23 mouse cellular contexts compared by ENCODE assay signal in the genomic region with DNA sequence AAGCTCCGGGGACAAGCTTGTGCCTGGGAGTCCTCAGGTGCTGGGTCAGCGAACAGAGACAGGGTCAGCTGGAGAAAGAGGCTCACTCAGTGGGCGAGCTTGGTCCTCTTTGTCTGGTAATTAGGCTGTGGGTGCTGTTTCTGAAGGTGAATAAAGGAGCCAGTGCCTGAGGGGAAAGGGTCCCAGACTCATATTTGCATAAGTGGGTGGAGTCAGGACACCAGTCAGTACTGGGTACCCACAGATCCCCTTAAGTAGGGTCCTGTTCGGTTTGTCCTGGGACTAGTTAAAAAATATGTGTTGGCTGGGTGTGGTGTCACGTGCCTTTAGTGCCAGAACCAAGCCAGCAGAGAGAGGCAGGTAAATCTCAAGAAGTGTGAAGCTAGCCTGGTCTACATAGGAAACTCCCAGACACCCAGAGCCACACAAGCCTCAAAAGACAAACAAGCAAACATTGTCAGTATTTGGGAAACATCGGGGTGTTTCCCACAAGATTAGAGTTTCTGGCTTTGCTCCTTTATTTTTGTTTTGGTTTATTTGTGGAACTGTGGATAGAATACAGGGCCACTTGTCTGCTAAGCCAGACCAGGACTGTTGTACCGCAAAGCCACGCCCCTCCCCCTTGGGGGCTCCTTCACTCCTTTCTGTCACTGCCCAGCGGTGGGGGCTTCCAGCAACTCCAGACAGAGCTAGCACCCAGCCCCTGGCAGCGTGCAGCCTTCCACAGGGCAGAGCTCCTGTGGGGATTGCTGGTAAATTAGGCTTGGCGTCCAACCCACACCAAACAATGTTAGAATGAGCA. TPM values are rescaled to one million over a fixed set of nuclear protein-coding genes. Genes with fewer than 3 reads are reported as not detected.
DNase-seq lines count a peak whose midpoint lies in the region; ATAC-seq and TF ChIP-seq lines count a peak whose summit lies in the region.
"Had no signal": no experiment of that assay in that cellular context is flagged by ENCODE, and none has a peak within 500 bp of the region (broad histone marks: within the 10 kb centered on the region; RNA-seq: fewer than 3 reads in every experiment).

No protein-coding gene starts in this region.

- DNase-seq in forebrain, embryonic 10.5 days (ENCODE audit: extremely low spot score, low spot score): no peak
- no peak for DNase-seq in forebrain, postnatal 0 days
- DNase-seq in heart, adult 8-10 months (ENCODE audit: low spot score): no peak
- DNase-seq in limb, embryonic 10.5 days (ENCODE audit: low spot score): no peak
- no peak for DNase-seq in thymus, adult 2 months
- DNase-seq: adrenal gland, adult 2 months; cerebellum, adult 11 months; cerebellum, postnatal 36 days; gastrocnemius, adult 2 months; heart, adult 2 months; kidney, adult 9 months; lung, adult 18-20 months; lung, postnatal 4 days; right cerebral cortex, postnatal 14 days had no signal

- H3K4me2 ChIP-seq in forebrain, postnatal 0 days (ENCODE audit: low read depth): no peak overlapping the region
- H3K4me2 ChIP-seq in heart, embryonic 16.5 days (ENCODE audit: low read depth, low read length): peak overlapping the region; percentile 2; the same call in 1 of the 2 replicates
- H3K4me2 ChIP-seq in midbrain, embryonic 12.5 days (replicated peaks): no peak overlapping the region
- H3K4me2 ChIP-seq in midbrain, embryonic 15.5 days: no peak overlapping the region

- peaks cover 40% of the 10 kb centered on the region for H3K4me1 ChIP-seq in forebrain, embryonic 10.5 days
- no peaks in the 10 kb centered on the region for H3K4me1 ChIP-seq in forebrain, postnatal 0 days (ENCODE audit: insufficient read depth)
- H3K4me1 ChIP-seq in heart, embryonic 16.5 days (ENCODE audit: control insufficient read depth, insufficient read depth, low read length): peaks cover 28% of the 10 kb centered on the region
- H3K4me1 ChIP-seq in midbrain, embryonic 12.5 days: peaks cover 23% of the 10 kb centered on the region
- H3K4me1 ChIP-seq in midbrain, embryonic 15.5 days: peaks cover 8% of the 10 kb centered on the region; the same call in 1 of the 2 replicates
- peaks cover 40% of the 10 kb centered on the region for H3K4me1 ChIP-seq in limb, embryonic 10.5 days
- peaks cover 3% of the 10 kb centered on the region for H3K4me1 ChIP-seq in thymus, adult 2 months (replicated peaks; ENCODE audit: control insufficient read depth, insufficient read depth, low read length)

- H3K4me3 ChIP-seq in forebrain, embryonic 10.5 days: no peak overlapping the region
- no peak overlapping the region for H3K4me3 ChIP-seq in forebrain, postnatal 0 days (ENCODE audit: low read depth, low read length)
- H3K4me3 ChIP-seq in heart, embryonic 16.5 days (ENCODE audit: low read length): no peak overlapping the region
- no peak overlapping the region for H3K4me3 ChIP-seq in midbrain, embryonic 12.5 days
- H3K4me3 ChIP-seq in midbrain, embryonic 15.5 days: no peak overlapping the region
- no peak overlapping the region for H3K4me3 ChIP-seq in limb, embryonic 10.5 days
- H3K4me3 ChIP-seq in thymus, adult 2 months (ENCODE audit: control insufficient read depth, insufficient read depth, low read length): no peak overlapping the region
- H3K4me3 ChIP-seq: embryonic facial prominence, embryonic 10.5 days; erythroblast, embryonic 14.5 days; gastrocnemius, adult 2 months; heart, adult 2 months; layer of hippocampus, adult 2 months; left cerebral cortex, adult 2 months had no signal

- WGBS in forebrain, embryonic 10.5 days: 20% methylated on average over 11 of the region's 11 CpGs
- WGBS in forebrain, postnatal 0 days: 35% methylated on average over 11 of the region's 11 CpGs
- WGBS in heart, embryonic 16.5 days: 42% methylated on average over 11 of the region's 11 CpGs
- 26% methylated on average over 11 of the region's 11 CpGs for WGBS in midbrain, embryonic 12.5 days
- 25% methylated on average over 11 of the region's 11 CpGs for WGBS in midbrain, embryonic 15.5 days
- 37% methylated on average over 11 of the region's 11 CpGs for WGBS in limb, embryonic 10.5 days
- 89% methylated on average over 11 of the region's 11 CpGs for WGBS in thymus, adult 2 months

- peak overlapping the region; percentile 69; the same call in 1 of the 2 replicates for H3K27ac ChIP-seq in forebrain, embryonic 10.5 days
- no peak overlapping the region for H3K27ac ChIP-seq in forebrain, postnatal 0 days (ENCODE audit: low read depth, low read length)
- peak overlapping the region; percentile 19 for H3K27ac ChIP-seq in heart, embryonic 16.5 days (ENCODE audit: low read length)
- no peak overlapping the region for H3K27ac ChIP-seq in midbrain, embryonic 12.5 days (replicated peaks)
- no peak overlapping the region for H3K27ac ChIP-seq in midbrain, embryonic 15.5 days
- H3K27ac ChIP-seq in limb, embryonic 10.5 days: 0 out of 2 replicates have a peak overlapping the region, but pooled peaks have one; percentile 48
- no peak overlapping the region for H3K27ac ChIP-seq in thymus, adult 2 months (ENCODE audit: control insufficient read depth, insufficient read depth, low read length)
- H3K27ac ChIP-seq: embryonic facial prominence, embryonic 10.5 days; gastrocnemius, adult 2 months; heart, adult 2 months; layer of hippocampus, adult 2 months; left cerebral cortex, adult 2 months; stomach, postnatal 0 days had no signal

- H3K27me3 ChIP-seq in forebrain, embryonic 10.5 days (ENCODE audit: poor library complexity, severe bottlenecking): peaks cover 8% of the 10 kb centered on the region
- no peaks in the 10 kb centered on the region for H3K27me3 ChIP-seq in forebrain, postnatal 0 days (ENCODE audit: insufficient read depth, low read length)
- no peaks in the 10 kb centered on the region for H3K27me3 ChIP-seq in heart, embryonic 16.5 days (ENCODE audit: control insufficient read depth, insufficient read depth, low read length)
- no peaks in the 10 kb centered on the region for H3K27me3 ChIP-seq in midbrain, embryonic 12.5 days
- no peaks in the 10 kb centered on the region for H3K27me3 ChIP-seq in midbrain, embryonic 15.5 days (replicated peaks)
- no peaks in the 10 kb centered on the region for H3K27me3 ChIP-seq in limb, embryonic 10.5 days (ENCODE audit: low read depth, poor library complexity, severe bottlenecking)
- no peaks in the 10 kb centered on the region for H3K27me3 ChIP-seq in thymus, adult 2 months (ENCODE audit: control insufficient read depth, insufficient read depth, low read length)

- H3K36me3 ChIP-seq in forebrain, embryonic 10.5 days (replicated peaks): no peaks in the 10 kb centered on the region
- H3K36me3 ChIP-seq in forebrain, postnatal 0 days (ENCODE audit: insufficient read depth): no peaks in the 10 kb centered on the region
- no peaks in the 10 kb centered on the region for H3K36me3 ChIP-seq in heart, embryonic 16.5 days (ENCODE audit: control insufficient read depth, insufficient read depth)
- no peaks in the 10 kb centered on the region for H3K36me3 ChIP-seq in midbrain, embryonic 12.5 days
- no peaks in the 10 kb centered on the region for H3K36me3 ChIP-seq in midbrain, embryonic 15.5 days (replicated peaks)
- no peaks in the 10 kb centered on the region for H3K36me3 ChIP-seq in limb, embryonic 10.5 days
- no peaks in the 10 kb centered on the region for H3K36me3 ChIP-seq in thymus, adult 2 months (ENCODE audit: control insufficient read depth, insufficient read depth, low read length)
- H3K36me3 ChIP-seq: embryonic facial prominence, embryonic 10.5 days had no signal

- TF ChIP-seq POLR2A in thymus, adult 2 months (IDR thresholded peaks at IDR 0.05; ENCODE audit: control insufficient read depth, extremely low read depth, insufficient read depth, low read length, poor library complexity): no peak

- no peak overlapping the region for H3K9ac ChIP-seq in forebrain, postnatal 0 days
- H3K9ac ChIP-seq in heart, embryonic 16.5 days (ENCODE audit: low read length): no peak overlapping the region; the same call in 1 of the 2 replicates
- peak overlapping the region; percentile 20; the same call in 1 of the 2 replicates for H3K9ac ChIP-seq in midbrain, embryonic 12.5 days (replicated peaks)
- no peak overlapping the region for H3K9ac ChIP-seq in midbrain, embryonic 15.5 days

- 0 out of 2 replicates have a peak, but pooled peaks cover 3% of the 10 kb centered on the region for H3K9me3 ChIP-seq in forebrain, embryonic 10.5 days
- no peaks in the 10 kb centered on the region for H3K9me3 ChIP-seq in forebrain, postnatal 0 days (ENCODE audit: low read length)
- H3K9me3 ChIP-seq in heart, embryonic 16.5 days (replicated peaks; ENCODE audit: control insufficient read depth, low read length): no peaks in the 10 kb centered on the region; the same call in 1 of the 2 replicates
- H3K9me3 ChIP-seq in midbrain, embryonic 12.5 days: no peaks in the 10 kb centered on the region
- no peaks in the 10 kb centered on the region for H3K9me3 ChIP-seq in midbrain, embryonic 15.5 days
- H3K9me3 ChIP-seq in limb, embryonic 10.5 days (replicated peaks): no peaks in the 10 kb centered on the region
- H3K9me3 ChIP-seq: embryonic facial prominence, embryonic 10.5 days had no signal

- no peak for ATAC-seq in forebrain, postnatal 0 days
- no peak for ATAC-seq in heart, embryonic 16.5 days (replicated peaks; ENCODE audit: extremely low read depth, insufficient read depth, low FRiP score)
- ATAC-seq in midbrain, embryonic 12.5 days (ENCODE audit: low FRiP score, low read depth): no peak
- no peak for ATAC-seq in midbrain, embryonic 15.5 days (replicated peaks)
- ATAC-seq: inflammation-experienced regulatory T-cells, adult 6 months had no signal

- TF ChIP-seq CTCF in forebrain, postnatal 0 days (IDR thresholded peaks at IDR 0.05; ENCODE audit: low read depth): no peak
- no peak for TF ChIP-seq CTCF in thymus, adult 2 months (IDR thresholded peaks at IDR 0.05; ENCODE audit: borderline replicate concordance, control insufficient read depth, extremely low read depth, insufficient read depth, low read length, poor library complexity)

RNA-seq across cellular contexts. Expression of a gene that starts 44.7 kb away (rescaled TPM):
- 9.3 and 10.4 TPM in 2 replicates for polyA plus RNA-seq in forebrain, embryonic 10.5 days (2016; fragmentation: Nextera tagmentation; extraction: Ambion mirVana)
- 4.2 and 5.3 TPM in 2 replicates for total RNA-seq in forebrain, postnatal 0 days (2014; rRNA removed)
- polyA plus RNA-seq in forebrain, postnatal 0 days (2015; fragmentation: Nextera tagmentation; extraction: Ambion mirVana): 2.8 and 4.1 TPM in 2 replicates
- polyA plus RNA-seq in heart, embryonic 16.5 days (2015; fragmentation: Nextera tagmentation; extraction: Ambion mirVana): 5.4 and 6.7 TPM in 2 replicates
- 1 to 10 TPM; 2.3 to 2.9 (median 2.5) TPM for total RNA-seq in heart, adult 8-10 months (2022)
- 8.6 and 11.4 TPM in 2 replicates for polyA plus RNA-seq in midbrain, embryonic 12.5 days (2016; fragmentation: Nextera tagmentation; extraction: Ambion mirVana)
- polyA plus RNA-seq in midbrain, embryonic 15.5 days (2015; fragmentation: Nextera tagmentation; extraction: Ambion mirVana): 7.5 TPM in 2 replicates
- polyA plus RNA-seq in limb, embryonic 10.5 days (2016; fragmentation: Nextera tagmentation; extraction: Ambion mirVana): 4.5 and 6.0 TPM in 2 replicates
- polyA plus RNA-seq in thymus, adult 2 months (2012; rRNA removed): 3.4 and 4.2 TPM in 2 replicates

Comparison
In these comparisons a context has a peak if more than half of its experiments do, and no peak if none do; other contexts are left out.
1. H3K27ac ChIP-seq: peak in forebrain, embryonic 10.5 days (single experiment), heart, embryonic 16.5 days (single experiment) and limb, embryonic 10.5 days (single experiment); none in forebrain, postnatal 0 days (single experiment), midbrain, embryonic 12.5 days (single experiment), midbrain, embryonic 15.5 days (single experiment) and thymus, adult 2 months (single experiment).